Mouse (Mus musculus) MEL (cell line): ENCODE results near the gene Mthfs. TPM values are rescaled to one million over a fixed set of nuclear protein-coding genes. Genes with fewer than 3 reads are reported as not detected.

Source experiments
- DNase-seq: peaks from one replicate; pipeline ENCODE4 v3.0.0; 2011; ENCODE audit warnings: low read depth, low spot score
- H3K27ac ChIP-seq: 2 replicates; pipeline ENCODE4 v1.5.1; 2012; ENCODE audit warnings: low read depth, mild to moderate bottlenecking, control low read depth, low read length, moderate library complexity; ENCODE audit not compliant: control insufficient read depth
- H3K27me3 ChIP-seq, 2 experiments: fragments of 150-350 bp in 1 of 2; sonication (generic) in 1 of 2; 2 replicates each; pipeline ENCODE4 v1.6.1; 2012; ENCODE audit warnings: low read length in 2 of 2, mild to moderate bottlenecking in 2 of 2, improper control_type of control experiment in 1 of 2, moderate library complexity in 1 of 2; ENCODE audit not compliant: insufficient read depth in 2 of 2, control insufficient read depth in 1 of 2
- H3K36me3 ChIP-seq, 2 experiments: 2 replicates each; pipeline ENCODE4 v1.6.1; 2012 to 2014; ENCODE audit warnings: low read length in 2 of 2, improper control_type of control experiment in 1 of 2, inconsistent platforms in 1 of 2, mild to moderate bottlenecking in 1 of 2; ENCODE audit not compliant: insufficient read depth in 2 of 2, control insufficient read depth in 1 of 2
- H3K4me1 ChIP-seq, 2 experiments: fragments of 150-350 bp in 1 of 2; sonication (generic) in 1 of 2; 2 replicates each; pipeline ENCODE4 v1.6.1; 2012; ENCODE audit warnings: low read length in 2 of 2, improper control_type of control experiment in 1 of 2, mild to moderate bottlenecking in 1 of 2; ENCODE audit not compliant: insufficient read depth in 2 of 2, control insufficient read depth in 1 of 2
- H3K4me3 ChIP-seq, 2 experiments: fragments of 150-350 bp in 1 of 2; sonication (generic) in 1 of 2; 2 replicates each; pipeline ENCODE4 v1.5.1; 2012; ENCODE audit warnings: low read depth in 2 of 2, low read length in 2 of 2, mild to moderate bottlenecking in 2 of 2, moderate library complexity in 2 of 2, control low read depth in 1 of 2, improper control_type of control experiment in 1 of 2; ENCODE audit not compliant: control insufficient read depth in 1 of 2, insufficient read depth in 1 of 2
- H3K79me2 ChIP-seq: 2 replicates; pipeline ENCODE4 v1.6.1; 2012; ENCODE audit warnings: mild to moderate bottlenecking, low read length, moderate library complexity; ENCODE audit not compliant: control insufficient read depth, poor library complexity, insufficient read depth
- H3K9ac ChIP-seq: 2 replicates; pipeline ENCODE4 v1.6.1; 2012; ENCODE audit warnings: low read depth, mild to moderate bottlenecking, control low read depth, low read length, moderate library complexity; ENCODE audit not compliant: control insufficient read depth, poor library complexity, severe bottlenecking
- H3K9me3 ChIP-seq: fragments of 150-350 bp; sonication (generic); replicated peaks from 2 replicates; pipeline ENCODE4 v1.6.1; 2012; ENCODE audit warnings: mild to moderate bottlenecking, low read length, improper control_type of control experiment, moderate library complexity; ENCODE audit not compliant: insufficient read depth
- BHLHE40 ChIP-seq: IDR thresholded peaks from 2 replicates; pipeline ENCODE4 v1.6.1; 2012; ENCODE audit warnings: low read depth, mild to moderate bottlenecking, inconsistent platforms, low read length, improper control_type of control experiment, borderline replicate concordance
- CHD1 ChIP-seq: IDR thresholded peaks from 2 replicates; pipeline ENCODE4 v1.6.1; 2012; ENCODE audit warnings: low read depth, mild to moderate bottlenecking, inconsistent platforms, low read length, improper control_type of control experiment
- CHD2 ChIP-seq: IDR thresholded peaks from 2 replicates; pipeline ENCODE4 v1.6.1; 2011; ENCODE audit warnings: low read length, improper control_type of control experiment
- CTCF ChIP-seq, 3 experiments: IDR thresholded peaks in 2 of 3; conservative IDR thresholded peaks in 1 of 3; 2 replicates each; pipeline ENCODE4 v1.5.1; 2011 to 2012; ENCODE audit warnings: low read length in 3 of 3, low read depth in 2 of 3, mild to moderate bottlenecking in 2 of 3, improper control_type of control experiment in 1 of 3, inconsistent platforms in 1 of 3, mixed read lengths in 1 of 3, moderate library complexity in 1 of 3; ENCODE audit not compliant: control insufficient read depth in 1 of 3, insufficient read depth in 1 of 3, poor library complexity in 1 of 3, severe bottlenecking in 1 of 3
- ELF1 ChIP-seq: IDR thresholded peaks from 2 replicates; pipeline ENCODE4 v1.6.1; 2014; ENCODE audit warnings: low read depth, mild to moderate bottlenecking, inconsistent platforms, low read length, improper control_type of control experiment, moderate library complexity
- EP300 ChIP-seq, 2 experiments: IDR thresholded peaks; 2 replicates each; pipeline ENCODE4 v1.6.1; 2011; ENCODE audit warnings: improper control_type of control experiment in 2 of 2, low read length in 2 of 2, low read depth in 1 of 2, mild to moderate bottlenecking in 1 of 2
- GABPA ChIP-seq: IDR thresholded peaks from 2 replicates; pipeline ENCODE4 v1.6.1; 2012; ENCODE audit warnings: low read depth, mild to moderate bottlenecking, inconsistent platforms, low read length, improper control_type of control experiment, moderate library complexity
- GATA1 ChIP-seq: IDR thresholded peaks from 2 replicates; pipeline ENCODE4 v1.6.1; 2011; ENCODE audit warnings: low read depth, low read length, improper control_type of control experiment
- MAX ChIP-seq: IDR thresholded peaks from 2 replicates; pipeline ENCODE4 v1.6.1; 2011; ENCODE audit warnings: low read length, improper control_type of control experiment
- MXI1 ChIP-seq: IDR thresholded peaks from 2 replicates; pipeline ENCODE4 v1.6.1; 2011; ENCODE audit warnings: mild to moderate bottlenecking, low read depth, low read length, improper control_type of control experiment
- MYB ChIP-seq: IDR thresholded peaks from 2 replicates; pipeline ENCODE4 v1.6.1; 2011; ENCODE audit warnings: mild to moderate bottlenecking, low read depth, low read length, improper control_type of control experiment
- MYC ChIP-seq: IDR thresholded peaks from 2 replicates; pipeline ENCODE4 v1.6.1; 2011; ENCODE audit warnings: low read depth, mild to moderate bottlenecking, low read length, improper control_type of control experiment, moderate library complexity
- NELFE ChIP-seq: IDR thresholded peaks from 2 replicates; pipeline ENCODE4 v1.6.1; 2011; ENCODE audit warnings: low read depth, low read length, improper control_type of control experiment
- POLR2AphosphoS2 ChIP-seq: IDR thresholded peaks from 2 replicates; pipeline ENCODE4 v1.6.1; 2011; ENCODE audit warnings: low read length, improper control_type of control experiment
- RAD21 ChIP-seq: IDR thresholded peaks from 2 replicates; pipeline ENCODE4 v1.6.1; 2011; ENCODE audit warnings: mild to moderate bottlenecking, low read depth, low read length, improper control_type of control experiment
- RCOR1 ChIP-seq: IDR thresholded peaks from 2 replicates; pipeline ENCODE4 v1.6.1; 2012; ENCODE audit warnings: low read depth, mild to moderate bottlenecking, inconsistent platforms, low read length, improper control_type of control experiment
- USF2 ChIP-seq, 2 experiments: IDR thresholded peaks; 2 replicates each; pipeline ENCODE4 v1.6.1; 2011 to 2012; ENCODE audit warnings: improper control_type of control experiment in 2 of 2, low read length in 2 of 2, borderline replicate concordance in 1 of 2, inconsistent platforms in 1 of 2, low read depth in 1 of 2, mild to moderate bottlenecking in 1 of 2; ENCODE audit not compliant: insufficient read depth in 1 of 2
- ZC3H11A ChIP-seq: IDR thresholded peaks from 2 replicates; pipeline ENCODE4 v1.6.1; 2012; ENCODE audit warnings: low read depth, mild to moderate bottlenecking, inconsistent platforms, low read length, improper control_type of control experiment
- polyA plus RNA-seq, 2 experiments: library from polyadenylated mRNA; stranded (reverse) in 1 of 2; unstranded in 1 of 2; fragments of >175 nt in 1 of 2; fragments of >200 nt in 1 of 2; gene quantifications; 2 replicates each; pipeline versions ENCODE4 v1.2.1 to v1.2.4; 2012; ENCODE audit warnings: low replicate concordance in 2 of 2, low read depth in 1 of 2; ENCODE audit not compliant: insufficient read length in 2 of 2, insufficient read depth in 1 of 2, missing spikeins in 1 of 2
- total RNA-seq: library from RNA; depleted of rRNA; stranded (reverse); fragments of 300-350 nt; gene quantifications from 2 replicates; pipeline ENCODE4 v1.2.3, GENCODE M21; 2012

Gene Mthfs
- total and polyA plus RNA-seq, 3 experiments, result 1.2 to 10.7 TPM; not detected in 1

GRCm38 (mm10) chr9:89267093-89267492 lies 56.6 kb downstream of the Mthfs start:
- no peaks in the 10 kb centered on the region for H3K79me2 ChIP-seq
- no peaks in the 10 kb centered on the region for H3K27me3 ChIP-seq
- no peak overlapping the region for H3K4me3 ChIP-seq
- H3K9ac ChIP-seq, result no peak overlapping the region
- no peaks in the 10 kb centered on the region for H3K4me1 ChIP-seq
- no peaks in the 10 kb centered on the region for H3K9me3 ChIP-seq
- H3K36me3 ChIP-seq, result no peaks in the 10 kb centered on the region
- no peak overlapping the region for H3K27ac ChIP-seq
- TF ChIP-seq NELFE (no peak), BHLHE40 (no peak), RCOR1 (no peak), RAD21 (no peak), EP300 (IDR thresholded peaks at IDR 0.05; ENCODE audit: low read depth in 1 of 2, low read length in 2 of 2) (no peak), CHD2 (no peak), USF2 (IDR thresholded peaks at IDR 0.05; ENCODE audit: borderline replicate concordance in 1 of 2, insufficient read depth in 1 of 2, low read depth in 1 of 2, low read length in 2 of 2) (no peak), ELF1 (no peak), GATA1 (no peak)
- DNase-seq, result no peak

GRCm38 (mm10) chr9:89267572-89267971 lies 57.1 kb downstream of the Mthfs start:
- no peaks in the 10 kb centered on the region for H3K79me2 ChIP-seq
- no peak overlapping the region for H3K9ac ChIP-seq
- no peak overlapping the region for H3K27ac ChIP-seq
- H3K4me1 ChIP-seq, result no peaks in the 10 kb centered on the region
- no peak for TF ChIP-seq MYB
- TF ChIP-seq MAX, result no peak
- no peak for TF ChIP-seq CTCF (IDR thresholded peaks at IDR 0.05 in 2 of 3, conservative IDR thresholded peaks at IDR 0.05 in 1 of 3; ENCODE audit: control insufficient read depth in 1 of 3, insufficient read depth in 1 of 3, low read depth in 2 of 3, low read length in 3 of 3, poor library complexity in 1 of 3, severe bottlenecking in 1 of 3)
- no peak for TF ChIP-seq CHD1
- TF ChIP-seq GABPA, result no peak
- TF ChIP-seq MXI1, result no peak
- no peak for TF ChIP-seq EP300 (IDR thresholded peaks at IDR 0.05; ENCODE audit: low read depth in 1 of 2, low read length in 2 of 2)
- no peak for TF ChIP-seq RCOR1
- no peak for TF ChIP-seq ZC3H11A
- no peak for TF ChIP-seq POLR2AphosphoS2
- no peak for TF ChIP-seq GATA1
- no peak for TF ChIP-seq MYC
- TF ChIP-seq, all 39 proteins: peak for 0
- Histone ChIP-seq H3K9me3 (no peaks in the 10 kb centered on the region), H3K36me3 (no peaks in the 10 kb centered on the region), H3K27me3 (no peaks in the 10 kb centered on the region), H3K4me3 (no peak overlapping the region)
- DNase-seq, result no peak
